Mouse (Mus musculus): ENCODE measurements around the gene Sp6. TPM values are rescaled to one million over a fixed set of nuclear protein-coding genes. Genes with fewer than 3 reads are reported as not detected.

Sp6 gene
- polyA plus RNA-seq (2012; rRNA removed): 0.12 and 0.22 TPM in 2 replicates

- WGBS: 28% methylated on average over 8 of the region's 8 CpGs
These were observed at the start of gene Sp6 for GRCm38 (mm10) chr11:97013121-97013670. Sp6 (plus strand) TSS chr11:97013394.

DNA sequence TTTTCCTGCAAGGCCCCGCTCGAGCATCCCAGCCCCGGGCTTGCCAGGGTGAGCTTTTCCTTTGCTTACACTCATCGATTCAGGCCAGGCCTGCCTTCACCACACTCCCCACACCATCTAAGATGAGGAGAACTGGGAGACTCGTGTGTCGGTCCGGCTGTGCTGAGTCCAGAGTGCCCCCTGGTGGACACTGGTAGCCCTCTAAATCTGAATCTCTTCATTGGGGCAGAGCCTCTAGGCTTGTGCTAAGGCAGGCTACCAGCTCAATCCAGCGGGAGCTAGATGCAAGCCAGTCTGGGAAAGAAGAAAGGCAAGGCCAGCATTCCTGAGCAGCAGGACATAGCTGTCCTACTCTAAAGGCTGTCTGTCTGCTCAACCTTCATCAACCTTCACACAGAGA is 49.6 kb upstream of the Sp6 start:
- no peak for DNase-seq (ENCODE audit: low read depth, low spot score)
- WGBS: 12% methylated on average over 8 of the region's 8 CpGs

More at GRCm38 (mm10) chr11:97013121-97013670, at the start of gene Sp6:
- no peak for DNase-seq (ENCODE audit: low read depth, low spot score)

DNA sequence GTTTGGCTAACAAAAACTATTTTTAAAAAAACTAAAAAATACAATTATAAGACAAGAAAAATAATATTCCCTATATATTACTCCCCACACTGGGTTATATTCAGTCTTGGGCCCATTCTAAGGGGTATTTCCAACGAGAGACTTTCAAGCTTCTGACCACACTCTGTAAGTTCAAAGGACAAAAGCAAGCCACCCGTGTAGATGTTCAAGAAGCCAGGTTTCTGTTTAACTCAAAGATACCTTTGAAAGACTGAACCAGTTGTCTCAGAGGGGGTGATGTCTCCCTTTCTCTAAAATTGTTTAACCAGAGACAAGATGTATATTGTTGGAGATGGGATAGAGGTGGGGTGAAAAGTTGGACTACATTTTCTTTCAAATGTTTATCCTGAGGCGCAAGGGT is 47.0 kb upstream of the Sp6 start:
- WGBS: 70% methylated on average over 3 of the region's 3 CpGs
- DNase-seq (ENCODE audit: low read depth, low spot score): no peak

DNA sequence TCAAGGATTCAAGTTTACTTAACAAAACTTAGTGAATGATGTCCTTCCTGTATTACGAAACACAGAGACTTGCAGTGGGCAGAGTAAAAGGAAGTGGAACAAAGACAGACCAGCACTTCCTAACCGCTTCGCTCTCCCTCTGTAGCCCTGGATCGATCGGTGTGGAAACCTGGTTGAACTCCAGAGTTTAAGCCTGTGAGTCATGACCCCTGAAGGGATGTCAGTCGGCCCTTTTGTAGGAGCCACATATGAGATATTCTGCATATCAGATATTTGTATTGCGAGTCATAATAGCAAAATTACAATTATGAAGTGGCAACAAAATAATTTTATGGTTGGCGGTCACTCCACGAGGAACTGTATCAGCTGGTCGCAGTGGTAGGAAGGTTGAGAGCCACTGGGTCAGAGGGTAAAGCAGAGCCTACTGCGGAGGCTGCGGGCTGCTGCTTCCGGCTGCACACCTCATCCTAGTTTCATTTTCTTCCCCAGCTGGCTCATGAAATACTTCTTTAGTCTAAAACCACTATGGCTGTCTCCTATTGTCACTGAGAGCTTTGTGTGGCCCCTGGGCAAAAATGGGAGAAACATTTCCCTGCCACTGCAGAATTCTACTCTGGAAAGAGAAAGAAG is 46.2 kb upstream of the Sp6 start:
- DNase-seq (ENCODE audit: low read depth, low spot score): no peak
- 32% methylated on average over 13 of the region's 13 CpGs for WGBS

GRCm38 (mm10) chr11:96967544-96968269 is 45.5 kb upstream of the Sp6 start:
- 52% methylated on average over 11 of the region's 11 CpGs for WGBS

DNA sequence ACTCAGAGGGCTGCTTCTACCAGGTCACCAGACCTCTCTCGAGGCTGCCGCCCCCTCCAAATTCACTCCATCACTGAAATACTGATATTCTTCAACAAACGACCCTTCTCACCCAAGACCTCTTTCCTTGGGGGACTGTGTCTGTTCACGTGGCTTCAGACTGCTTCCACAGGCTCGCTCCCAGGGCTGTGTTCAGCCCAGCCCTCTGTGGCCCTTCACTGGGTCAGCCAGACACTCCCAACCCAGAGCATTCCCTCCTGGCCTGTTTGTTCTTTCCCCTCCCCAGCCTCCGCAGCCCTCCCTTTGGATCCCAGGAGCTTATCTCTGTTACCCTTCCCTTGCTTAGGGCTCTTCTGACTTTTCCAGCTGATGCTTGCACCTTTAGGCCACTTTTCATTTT is 44.7 kb upstream of the Sp6 start:
- no peak for DNase-seq (ENCODE audit: low read depth, low spot score)
- 49% methylated on average over 6 of the region's 6 CpGs for WGBS

More at GRCm38 (mm10) chr11:96967544-96968269, 45.5 kb upstream of the Sp6 start:
- no peak for DNase-seq (ENCODE audit: low read depth, low spot score)

GRCm38 (mm10) chr11:96969280-96969722 is 43.9 kb upstream of the Sp6 start:
- no peak for DNase-seq (ENCODE audit: low read depth, low spot score)
- 65% methylated on average over 5 of the region's 5 CpGs for WGBS

DNA sequence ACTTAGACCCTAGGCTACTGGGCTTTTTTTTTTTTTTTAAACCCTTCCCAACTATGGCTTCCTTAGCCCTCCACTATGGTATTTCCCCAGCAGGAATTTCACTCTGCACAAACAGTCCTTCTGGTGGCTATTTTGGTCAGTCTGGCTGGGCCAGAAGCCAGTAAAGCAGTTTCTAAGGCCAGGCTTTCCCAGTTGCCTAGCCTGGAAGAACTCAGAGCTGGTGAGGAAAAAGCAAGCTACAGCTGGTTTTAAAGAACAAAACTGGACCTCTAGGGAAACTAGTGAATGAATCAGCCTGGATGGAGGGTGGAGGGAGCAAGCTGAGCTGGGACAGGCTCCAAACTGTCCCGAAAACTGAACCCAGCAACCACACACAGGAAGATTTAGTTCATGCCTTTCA is 43.4 kb upstream of the Sp6 start:
- no peak for DNase-seq (ENCODE audit: low read depth, low spot score)
- WGBS: 73% methylated on average over 1 of the region's 1 CpGs

- WGBS: 58% methylated on average over 3 of the region's 3 CpGs
- no peak for DNase-seq (ENCODE audit: low read depth, low spot score)
These were observed 42.9 kb upstream of the Sp6 start for GRCm38 (mm10) chr11:96970341-96970740.

- no peak for DNase-seq (ENCODE audit: low read depth, low spot score)
- 69% methylated on average over 5 of the region's 5 CpGs for WGBS
These were observed 40.3 kb upstream of the Sp6 start for GRCm38 (mm10) chr11:96972906-96973305.

GRCm38 (mm10) chr11:96973426-96973964 is 39.7 kb upstream of the Sp6 start:
- DNase-seq (ENCODE audit: low read depth, low spot score): no peak
- WGBS: 81% methylated on average over 5 of the region's 5 CpGs

GRCm38 (mm10) chr11:96974813-96975212 is 38.4 kb upstream of the Sp6 start:
- no peak for DNase-seq (ENCODE audit: low read depth, low spot score)
- 66% methylated on average over 5 of the region's 5 CpGs for WGBS

- DNase-seq (ENCODE audit: low read depth, low spot score): no peak
These were observed 37.4 kb upstream of the Sp6 start for GRCm38 (mm10) chr11:96975511-96976378.

DNA sequence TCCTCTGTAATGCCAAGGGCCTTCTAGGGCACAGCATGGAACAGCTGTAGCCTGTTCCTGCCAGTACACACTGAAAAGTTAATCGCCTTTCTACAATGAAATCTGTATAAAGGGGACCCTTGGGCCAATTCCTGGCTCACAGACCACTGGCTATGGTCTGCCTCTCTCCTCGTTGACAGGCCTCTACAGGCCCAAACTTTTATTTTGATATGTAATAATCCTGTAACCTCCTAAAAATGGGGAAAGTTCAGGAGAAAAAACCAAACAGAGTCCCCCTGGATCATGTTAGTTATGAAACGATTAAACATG is 36.9 kb upstream of the Sp6 start:
- 28% methylated on average over 3 of the region's 3 CpGs for WGBS
- no peak for DNase-seq (ENCODE audit: low read depth, low spot score)

More at GRCm38 (mm10) chr11:96975511-96976378, 37.4 kb upstream of the Sp6 start:
- 70% methylated on average over 10 of the region's 10 CpGs for WGBS

- under 1% methylated on average over 50 of the region's 50 CpGs for WGBS
- no peak for DNase-seq (ENCODE audit: low read depth, low spot score)
These were observed 36.1 kb upstream of the Sp6 start for GRCm38 (mm10) chr11:96976911-96977591.

GRCm38 (mm10) chr11:96977606-96978400 is 35.4 kb upstream of the Sp6 start:
- DNase-seq (ENCODE audit: low read depth, low spot score): peak; percentile 93
- under 1% methylated on average over 45 of the region's 45 CpGs for WGBS

DNA sequence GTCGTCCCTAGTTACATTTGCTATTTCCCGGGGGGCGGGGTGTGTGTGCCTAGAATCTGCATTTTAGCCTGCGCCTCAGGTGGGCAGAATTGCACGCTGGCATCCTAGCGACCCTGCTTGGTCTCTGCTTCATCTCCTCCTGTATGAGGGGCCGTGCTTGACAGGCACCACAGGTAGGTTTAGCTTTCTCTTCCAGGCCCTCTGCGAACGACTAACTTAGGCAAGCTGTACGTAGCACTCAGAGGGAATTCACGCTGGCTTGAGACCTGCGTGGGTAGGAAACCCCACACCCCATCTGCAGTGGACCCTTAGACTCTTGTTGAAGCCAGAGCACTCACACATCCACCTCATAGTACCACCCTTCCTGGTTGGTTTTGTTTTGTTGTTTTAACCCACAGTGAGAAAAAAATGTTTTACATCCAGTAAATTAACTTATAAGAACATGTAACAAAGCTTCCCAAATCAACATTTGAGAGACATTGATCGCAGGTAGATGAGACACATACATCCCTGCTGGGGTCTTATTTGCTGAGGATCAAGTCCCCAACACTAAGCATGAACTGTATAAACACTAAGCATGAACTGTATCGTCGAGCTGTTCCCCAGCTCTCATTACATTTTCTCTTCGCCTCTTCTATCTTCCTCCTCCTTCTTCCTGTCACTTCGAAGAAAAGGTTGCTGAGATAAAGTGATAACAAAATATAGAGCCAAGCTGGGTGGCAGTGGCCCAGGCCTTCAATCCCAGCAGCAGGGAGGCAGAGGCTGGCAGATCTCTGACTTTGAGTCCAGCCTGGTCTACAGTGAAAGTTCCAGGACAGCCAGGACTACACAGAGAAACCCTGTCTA is 34.6 kb upstream of the Sp6 start:
- DNase-seq (ENCODE audit: low read depth, low spot score): no peak
- 27% methylated on average over 17 of the region's 17 CpGs for WGBS

DNA sequence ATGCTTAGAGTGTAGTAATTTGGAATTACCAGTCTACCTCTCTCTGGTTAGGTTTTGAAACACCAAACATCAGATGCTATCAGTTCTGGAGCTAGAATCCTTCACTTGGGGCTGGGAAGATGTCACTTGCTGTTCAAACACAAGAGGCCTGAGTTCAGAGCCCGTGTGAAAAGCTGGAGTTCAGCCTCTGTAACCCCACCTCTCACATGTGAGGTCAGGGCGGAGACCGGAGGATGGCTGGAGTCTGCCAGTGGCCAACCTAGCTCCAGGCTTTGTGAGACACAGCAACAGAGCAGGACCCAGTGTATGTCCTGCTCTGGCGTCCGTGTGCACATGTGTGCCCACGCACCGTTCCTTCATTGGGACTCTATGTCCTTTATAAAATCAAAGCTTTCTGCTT is 33.9 kb upstream of the Sp6 start:
- WGBS: 79% methylated on average over 7 of the region's 7 CpGs
- DNase-seq (ENCODE audit: low read depth, low spot score): no peak
